Mouse (Mus musculus) layer of hippocampus, postnatal 10 days (tissue): ENCODE measurements around the gene Limch1. TPM values are rescaled to one million over a fixed set of nuclear protein-coding genes. Genes with fewer than 3 reads are reported as not detected.

Experiments used
- DNase-seq, 2 experiments: peaks; one replicate each; pipeline ENCODE4 v3.0.0; 2021; ENCODE audit warnings: low spot score in 2 of 2
- long read RNA-seq: library from polyadenylated mRNA; stranded (forward); transcript quantifications from one replicate; pipeline ENCODE4 v2.0.0, GENCODE M21; 2023
- total RNA-seq, 2 experiments: library from RNA; stranded (reverse); gene quantifications; 2 replicates each; pipeline ENCODE4 v1.2.3; 2021

Limch1 gene
- 100 to 1,000 TPM; 121 to 123 TPM for total RNA-seq
- long read RNA-seq, partial matches to known transcripts = 3 of 11 reads
- long read RNA-seq, other reads (novel, unspliced or antisense) = 8 of 11 reads

GRCm38 (mm10) chr5:66745390-66745995 is at the start of gene Limch1:
Gene Limch1, plus strand, starts transcription at chr5:66745827.
- DNase-seq = peak; percentile 66 to 74

- peak; percentile 56 to 68 for DNase-seq
These were observed 48.5 kb upstream of the Limch1 start for GRCm38 (mm10) chr5:66697119-66697518.

- DNase-seq = no peak
These were observed 45.7 kb upstream of the Limch1 start for GRCm38 (mm10) chr5:66699911-66700310.

- DNase-seq = no peak
These were observed 43.7 kb upstream of the Limch1 start for GRCm38 (mm10) chr5:66701951-66702350.

GRCm38 (mm10) chr5:66703317-66704004 is 42.2 kb upstream of the Limch1 start:
- DNase-seq = no peak

- DNase-seq = no peak
These were observed 37.8 kb upstream of the Limch1 start for GRCm38 (mm10) chr5:66707859-66708258.

GRCm38 (mm10) chr5:66710445-66711019 is 35.1 kb upstream of the Limch1 start:
- no peak for DNase-seq

- DNase-seq = no peak
These were observed 32.8 kb upstream of the Limch1 start for GRCm38 (mm10) chr5:66712801-66713200.

- no peak for DNase-seq
These were observed 30.1 kb upstream of the Limch1 start for GRCm38 (mm10) chr5:66715498-66715931.

GRCm38 (mm10) chr5:66717931-66718330 is 27.7 kb upstream of the Limch1 start:
- no peak for DNase-seq

GRCm38 (mm10) chr5:66718413-66718812 is 27.2 kb upstream of the Limch1 start:
- no peak for DNase-seq

- no peak for DNase-seq
These were observed 26.7 kb upstream of the Limch1 start for GRCm38 (mm10) chr5:66718880-66719279.

- no peak for DNase-seq
These were observed 24.7 kb upstream of the Limch1 start for GRCm38 (mm10) chr5:66720921-66721320.

GRCm38 (mm10) chr5:66722586-66722985 is 23.0 kb upstream of the Limch1 start:
- no peak for DNase-seq

- no peak for DNase-seq
These were observed 22.6 kb upstream of the Limch1 start for GRCm38 (mm10) chr5:66723037-66723436.

- DNase-seq = no peak
These were observed 22.0 kb upstream of the Limch1 start for GRCm38 (mm10) chr5:66723626-66724025.

GRCm38 (mm10) chr5:66729306-66729705 is 16.3 kb upstream of the Limch1 start:
- DNase-seq = no peak

- DNase-seq = peak; percentile 37 to 40
These were observed 14.9 kb upstream of the Limch1 start for GRCm38 (mm10) chr5:66730621-66731301.

- no peak for DNase-seq
These were observed 14.3 kb upstream of the Limch1 start for GRCm38 (mm10) chr5:66731302-66731697.

GRCm38 (mm10) chr5:66733556-66733955 is 12.1 kb upstream of the Limch1 start:
- no peak for DNase-seq

GRCm38 (mm10) chr5:66739376-66739775 is 6.3 kb upstream of the Limch1 start:
- no peak for DNase-seq
